Mouse (Mus musculus) frontal cortex, postnatal 36 days (tissue): ENCODE results near the gene Gss.

ENCODE experiments used
- DNase-seq, 2 experiments: peaks; one replicate each; pipeline ENCODE4 v3.0.0; 2022; ENCODE audit warnings: low spot score in 2 of 2

The Gss gene

GRCm38 (mm10) chr2:155592137-155592853, at the start of gene Gss:
Gene Gss (minus strand): TSS chr2:155592810.
- peak; percentile 98 to 99 for DNase-seq

DNA sequence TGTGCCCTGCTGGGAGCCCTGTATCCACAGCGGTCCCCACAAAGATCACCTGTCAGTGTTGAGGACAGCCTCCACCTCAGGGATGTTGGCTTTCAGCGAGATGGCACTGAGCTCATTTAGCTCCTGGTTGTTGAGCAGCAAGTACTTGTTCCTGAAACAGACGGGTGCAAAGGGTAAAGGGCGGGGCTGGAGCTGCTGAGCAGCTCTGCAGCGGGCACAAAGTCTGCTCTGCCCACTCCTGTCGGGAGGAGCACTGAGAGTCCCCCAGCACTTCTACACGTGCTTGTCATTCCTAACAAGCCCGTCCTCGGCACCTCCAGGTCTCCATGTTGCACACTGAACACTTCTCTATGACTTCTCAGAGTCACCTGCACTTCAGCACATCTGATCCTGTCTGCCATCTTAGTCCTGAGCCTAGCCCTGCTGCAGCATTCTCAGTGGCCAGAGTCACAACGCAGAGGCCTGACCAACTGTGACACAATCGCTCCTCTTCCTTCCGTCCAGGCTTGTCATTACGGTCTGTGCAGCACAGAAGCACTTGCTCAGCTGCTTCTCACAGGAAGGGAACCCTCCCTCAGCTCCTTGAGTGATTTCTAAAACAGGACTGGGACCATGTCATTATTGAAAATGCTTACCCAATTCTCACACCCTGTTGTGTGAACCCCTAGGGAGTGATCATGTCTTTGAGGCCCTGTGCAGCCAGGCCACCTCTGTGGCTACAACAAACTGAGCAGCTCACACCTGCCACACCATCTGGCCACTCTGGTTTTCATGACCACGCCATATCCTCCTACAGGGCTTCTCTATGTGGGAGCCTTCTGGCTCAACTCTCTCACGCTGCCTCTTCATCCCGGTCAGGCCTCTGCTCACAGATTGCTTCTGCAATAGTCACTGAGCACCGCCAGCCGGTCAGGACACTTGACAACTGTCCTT, 49.2 kb upstream of the Gss start:
- DNase-seq: peak in 1 of 2 experiments; percentile 41

- peak in 1 of 2 experiments; percentile 79 for DNase-seq
Observed at GRCm38 (mm10) chr2:155640656-155641055, 48.0 kb upstream of the Gss start.

- DNase-seq: no peak
Observed at GRCm38 (mm10) chr2:155637411-155637810, 44.8 kb upstream of the Gss start.

DNA sequence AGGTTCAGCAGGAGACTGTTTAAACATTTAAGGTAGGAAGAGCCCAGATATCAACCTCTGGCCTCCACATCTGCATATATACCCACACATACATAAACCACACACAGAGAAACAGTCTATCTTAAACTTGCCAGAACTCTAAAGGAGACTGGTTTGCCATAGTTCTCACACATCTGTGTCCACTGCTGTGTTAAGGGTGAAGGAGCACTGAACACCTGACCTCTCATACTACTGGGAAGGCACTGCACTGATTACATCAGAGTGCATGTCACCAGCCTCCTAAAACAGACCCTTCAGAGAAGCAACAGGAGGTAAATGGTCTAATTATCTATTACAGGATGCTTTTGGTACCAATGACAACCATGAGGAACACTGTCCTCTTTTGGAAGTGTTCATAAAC, 44.3 kb upstream of the Gss start:
- DNase-seq: no peak

GRCm38 (mm10) chr2:155635961-155636360, 43.4 kb upstream of the Gss start:
- DNase-seq: no peak

- DNase-seq: no peak
Observed at GRCm38 (mm10) chr2:155634562-155634961, 42.0 kb upstream of the Gss start.

GRCm38 (mm10) chr2:155633731-155634130, 41.1 kb upstream of the Gss start:
- no peak for DNase-seq

- no peak for DNase-seq
Observed at GRCm38 (mm10) chr2:155633121-155633520, 40.5 kb upstream of the Gss start.

GRCm38 (mm10) chr2:155632138-155632936, 39.7 kb upstream of the Gss start:
- DNase-seq: no peak

GRCm38 (mm10) chr2:155630590-155631416, 38.2 kb upstream of the Gss start:
- no peak for DNase-seq

DNA sequence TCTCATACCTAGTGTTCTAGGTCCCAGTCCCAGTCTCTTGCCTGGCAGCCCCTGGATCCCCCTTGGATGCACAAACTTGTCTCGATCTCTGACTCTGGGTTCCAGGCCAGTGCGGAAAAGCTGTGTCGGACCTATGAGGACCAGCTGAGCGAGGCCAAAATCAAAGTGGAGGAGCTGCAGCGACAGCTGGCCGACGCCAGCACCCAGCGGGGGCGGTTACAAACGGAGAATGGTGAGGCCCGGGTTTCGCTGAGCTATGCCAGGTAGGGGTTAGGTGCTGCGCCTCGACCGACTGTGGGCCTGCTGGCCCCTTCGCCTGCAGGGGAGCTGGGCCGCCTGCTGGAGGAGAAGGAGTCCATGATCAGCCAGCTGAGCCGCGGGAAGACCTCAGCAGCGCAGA, 37.5 kb upstream of the Gss start:
- no peak for DNase-seq

GRCm38 (mm10) chr2:155629231-155629661, 36.6 kb upstream of the Gss start:
- peak; percentile 75 to 76 for DNase-seq

GRCm38 (mm10) chr2:155628519-155628918, 35.9 kb upstream of the Gss start:
- DNase-seq: no peak

DNA sequence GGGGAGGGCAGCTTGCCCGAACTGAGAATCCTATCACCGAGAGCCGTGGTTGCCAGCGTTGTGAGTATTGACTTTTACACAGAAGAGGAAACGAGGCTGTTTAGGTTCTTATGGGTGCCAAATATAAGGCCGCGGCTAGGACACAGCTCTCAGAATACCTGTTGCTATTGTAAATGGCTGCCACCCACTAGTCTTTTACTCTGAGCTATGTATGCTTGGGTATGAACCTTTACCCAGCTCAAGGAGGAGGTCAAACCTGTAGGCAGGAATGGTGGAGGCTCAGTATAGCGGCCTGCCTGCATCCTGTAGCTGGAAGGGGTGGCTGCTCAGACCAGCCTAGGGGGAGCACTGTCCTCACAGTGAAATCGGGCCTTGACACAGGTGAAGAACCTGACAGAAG, 35.5 kb upstream of the Gss start:
- DNase-seq: no peak

DNA sequence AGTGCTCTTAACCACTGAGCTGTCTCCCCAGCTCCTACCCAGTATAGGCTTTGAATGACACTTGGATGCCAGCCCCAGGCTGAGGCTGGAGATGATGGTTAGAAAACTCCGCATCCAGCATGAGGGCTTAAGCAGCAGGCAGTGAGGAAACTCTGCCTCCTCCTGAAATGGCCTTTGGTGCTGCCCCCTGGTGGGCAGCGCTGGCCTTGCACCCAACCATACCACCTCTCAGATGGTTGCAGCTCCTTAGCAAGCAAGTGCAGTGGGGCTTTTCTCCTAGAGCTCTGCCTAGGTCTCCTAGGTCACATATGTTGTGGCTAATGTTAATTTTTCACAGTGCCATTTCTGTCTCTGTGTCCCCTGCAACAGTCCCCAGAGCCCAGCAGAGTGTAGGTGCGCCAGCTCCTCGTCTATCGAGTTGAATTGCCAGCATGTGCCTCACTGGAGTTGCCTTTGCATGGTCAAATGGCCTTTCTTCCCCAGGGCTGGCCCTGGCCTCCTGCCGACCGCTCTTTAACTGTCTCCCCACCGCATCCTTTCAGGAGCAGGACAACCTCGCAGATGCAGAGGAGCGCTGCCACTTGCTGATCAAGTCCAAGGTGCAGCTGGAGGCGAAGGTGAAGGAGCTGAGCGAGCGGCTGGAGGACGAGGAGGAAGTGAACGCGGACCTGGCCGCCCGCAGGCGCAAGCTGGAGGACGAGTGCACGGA, 34.6 kb upstream of the Gss start:
- peak; percentile 66 to 77 for DNase-seq

DNA sequence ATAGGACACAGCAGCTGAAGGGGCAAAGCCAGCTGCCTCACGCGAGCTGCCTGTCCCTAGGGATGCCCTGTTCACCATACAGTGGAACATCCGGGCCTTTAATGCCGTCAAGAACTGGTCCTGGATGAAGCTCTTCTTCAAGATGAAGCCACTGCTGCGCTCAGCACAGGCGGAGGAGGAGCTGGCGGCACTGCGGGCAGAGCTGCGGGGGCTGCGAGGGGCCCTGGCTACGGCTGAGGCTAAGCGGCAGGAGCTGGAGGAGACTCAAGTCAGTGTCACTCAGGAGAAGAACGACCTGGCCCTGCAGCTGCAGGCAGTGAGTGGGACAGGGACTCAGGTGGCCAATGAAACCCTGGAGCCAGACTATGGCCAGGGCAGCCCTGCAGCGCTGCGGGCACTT, 33.7 kb upstream of the Gss start:
- DNase-seq: no peak

GRCm38 (mm10) chr2:155624730-155625129, 32.1 kb upstream of the Gss start:
- no peak for DNase-seq

- DNase-seq: no peak
Observed at GRCm38 (mm10) chr2:155623996-155624395, 31.4 kb upstream of the Gss start.

- DNase-seq: no peak
Observed at GRCm38 (mm10) chr2:155622606-155623005, 30.0 kb upstream of the Gss start.
